Mouse (Mus musculus): ENCODE data around the gene Brinp1.

- TF ChIP-seq CTCF (IDR thresholded peaks at IDR 0.05; ENCODE audit: extremely low read depth, insufficient read depth, insufficient read length, insufficient replicate concordance), result no peak
- no peak for TF ChIP-seq POLR2A (IDR thresholded peaks at IDR 0.05; ENCODE audit: low read depth, low read length)
These were observed 97.3 kb downstream of the Brinp1 start for GRCm38 (mm10) chr4:68856868-68857267.

Measured in spleen, adult 2 months (tissue).